Mouse (Mus musculus) CD4-positive, CD25-positive, alpha-beta regulatory T cell, adult 9 weeks (primary cell): ENCODE results near the gene Pwwp2a. TPM values are rescaled to one million over a fixed set of nuclear protein-coding genes. Genes with fewer than 3 reads are reported as not detected.

Experiments
- polyA plus RNA-seq: library from polyadenylated mRNA; unstranded; fragments of 100-300 nt; shearing (Covaris generic); gene quantifications from one replicate; pipeline ENCODE4 v1.2.1, GENCODE M21; 2017

Pwwp2a gene
- 13.3 TPM for polyA plus RNA-seq

GRCm38 (mm10) chr11:43681472-43682414 is at the start of gene Pwwp2a:
Pwwp2a (plus strand) TSS chr11:43681998.

GRCm38 (mm10) chr11:43747233-43748226 is 65.7 kb downstream of the Pwwp2a start, which contains the start of gene Ttc1:
Ttc1 (minus strand) TSS chr11:43748008.

Other genes starting within 250 kb of the Pwwp2a start
- gene Slu7, start 248.3 kb upstream of the Pwwp2a start, polyA plus RNA-seq, result 106 TPM
- not detected for gene C1qtnf2, start 207.7 kb upstream of the Pwwp2a start, polyA plus RNA-seq
- 0.32 TPM for gene Ccnjl, start 153.2 kb upstream of the Pwwp2a start, polyA plus RNA-seq
- not detected for gene 4933415A04Rik, start 95.0 kb upstream of the Pwwp2a start, polyA plus RNA-seq
- not detected for gene Fabp6, start 80.5 kb upstream of the Pwwp2a start, polyA plus RNA-seq
- gene Ttc1, start 66.0 kb downstream of the Pwwp2a start, polyA plus RNA-seq, result 81.3 TPM
- not detected for gene Adra1b, start 219.2 kb downstream of the Pwwp2a start, polyA plus RNA-seq